14 mouse cellular contexts compared by ENCODE assay signal in the genomic region with DNA sequence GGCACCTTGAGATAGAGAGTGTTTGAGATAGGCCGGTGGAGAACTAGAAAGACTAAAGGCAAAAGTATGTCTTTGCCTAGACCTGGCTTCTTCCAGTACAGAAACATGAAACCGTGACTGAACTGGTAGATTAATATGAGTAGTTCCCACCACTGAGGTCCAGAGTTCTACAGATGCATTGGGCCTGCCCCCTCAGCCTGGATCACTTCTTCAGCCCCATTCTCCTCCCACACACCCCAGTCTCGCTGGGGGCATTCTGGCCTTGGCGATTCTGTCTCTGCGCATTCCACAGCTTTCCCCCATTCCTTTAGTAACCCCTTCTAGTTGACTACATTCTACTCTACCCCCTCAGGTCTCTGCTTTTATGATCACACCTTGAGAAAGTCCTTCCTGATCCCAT. TPM values are rescaled to one million over a fixed set of nuclear protein-coding genes. Genes with fewer than 3 reads are reported as not detected.
"Had no signal": no experiment of that assay in that cellular context is flagged by ENCODE, and none has a peak within 500 bp of the region (broad histone marks: within the 10 kb centered on the region; RNA-seq: fewer than 3 reads in every experiment).

No protein-coding gene starts in this region.

- H3K9ac ChIP-seq: liver, embryonic 15.5 days; stomach, embryonic 15.5 days had no signal

- H3K4me3 ChIP-seq: layer of hippocampus, adult 2 months; liver, embryonic 15.5 days; stomach, embryonic 15.5 days had no signal

- ATAC-seq: lung, postnatal 0 days had no signal

- H3K9me3 ChIP-seq: liver, embryonic 15.5 days; stomach, embryonic 15.5 days had no signal

- H3K36me3 ChIP-seq: liver, embryonic 15.5 days; stomach, embryonic 15.5 days had no signal

- H3K27ac ChIP-seq: layer of hippocampus, adult 2 months; liver, embryonic 15.5 days; stomach, embryonic 15.5 days had no signal

- DNase-seq: kidney, adult 18-20 months; kidney, postnatal 10 days; kidney, postnatal 4 days; lung, adult 2 months; lung, postnatal 36 days; right cerebral cortex, postnatal 14 days; thymus, adult 2 months; thymus, postnatal 25 days had no signal

- H3K4me2 ChIP-seq: liver, embryonic 11.5 days; liver, embryonic 15.5 days; stomach, embryonic 15.5 days had no signal

RNA-seq across cellular contexts. Expression of a gene that starts 1.4 kb away (rescaled TPM):
- polyA plus RNA-seq: kidney, embryonic 14.5 days; lung, adult 2 months; lung, postnatal 0 days had no signal
